Mouse (Mus musculus) embryonic fibroblast, embryonic 13.5 days (primary cell): ENCODE results near the gene Cacna1d. TPM values are rescaled to one million over a fixed set of nuclear protein-coding genes. Genes with fewer than 3 reads are reported as not detected.

ENCODE experiments used
- H3K27ac ChIP-seq: 2 replicates; pipeline ENCODE4 v1.5.1; 2012; ENCODE audit warnings: low read length, control low read depth, inconsistent platforms; ENCODE audit not compliant: insufficient read depth
- H3K4me1 ChIP-seq: 2 replicates; pipeline ENCODE4 v1.6.1; 2011; ENCODE audit warnings: low read length; ENCODE audit not compliant: control insufficient read depth, insufficient read depth
- H3K4me3 ChIP-seq: 2 replicates; pipeline ENCODE4 v1.5.1; 2011; ENCODE audit warnings: mild to moderate bottlenecking, control low read depth, low read length; ENCODE audit not compliant: insufficient read depth
- CTCF ChIP-seq: IDR thresholded peaks from 2 replicates; pipeline ENCODE4 v1.5.1; 2011; ENCODE audit warnings: mild to moderate bottlenecking, control low read depth, low read length, moderate library complexity, borderline replicate concordance; ENCODE audit not compliant: insufficient read depth
- POLR2A ChIP-seq: IDR thresholded peaks from 2 replicates; pipeline ENCODE4 v1.6.1; 2011; ENCODE audit warnings: low read depth, mild to moderate bottlenecking, control low read depth, low read length, moderate library complexity
- polyA plus RNA-seq: library from polyadenylated mRNA; stranded (reverse); fragments of >200 nt; gene quantifications from 2 replicates; pipeline ENCODE4 v1.2.4, GENCODE M21; 2011; ENCODE audit warnings: low read depth; ENCODE audit not compliant: missing spikeins, insufficient read length

The Cacna1d gene
- polyA plus RNA-seq, 1 experiment, result not detected

DNA sequence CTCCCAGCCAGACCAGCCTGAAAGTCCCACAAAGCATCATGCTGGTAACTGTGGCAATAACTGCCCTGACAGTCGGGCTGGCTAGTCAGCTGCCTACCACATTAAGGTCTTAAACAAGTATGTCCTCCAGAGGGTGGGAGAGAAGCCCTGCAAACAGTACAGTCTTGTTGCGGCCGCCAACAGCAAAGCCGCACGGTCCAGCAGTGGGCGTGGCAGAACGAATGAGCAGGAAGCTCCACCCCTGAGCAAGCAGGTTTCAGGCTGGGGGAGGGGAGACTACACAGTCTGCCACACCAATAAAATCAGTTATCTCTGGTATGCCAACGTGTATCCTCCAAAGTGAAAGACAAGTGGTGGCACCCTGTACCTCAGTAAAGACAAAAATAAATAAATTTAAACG, 61.6 kb downstream of the Cacna1d start:
- Histone ChIP-seq H3K4me1 (no peaks in the 10 kb centered on the region), H3K4me3 (no peak overlapping the region), H3K27ac (no peak overlapping the region)
- TF ChIP-seq POLR2A (no peak), CTCF (no peak)

- H3K4me3 ChIP-seq, result no peak overlapping the region
- TF ChIP-seq CTCF (no peak), POLR2A (no peak)
- H3K27ac ChIP-seq, result no peak overlapping the region
- H3K4me1 ChIP-seq, result no peaks in the 10 kb centered on the region
Measured at GRCm38 (mm10) chr14:30428757-30429156, 62.5 kb downstream of the Cacna1d start.

DNA sequence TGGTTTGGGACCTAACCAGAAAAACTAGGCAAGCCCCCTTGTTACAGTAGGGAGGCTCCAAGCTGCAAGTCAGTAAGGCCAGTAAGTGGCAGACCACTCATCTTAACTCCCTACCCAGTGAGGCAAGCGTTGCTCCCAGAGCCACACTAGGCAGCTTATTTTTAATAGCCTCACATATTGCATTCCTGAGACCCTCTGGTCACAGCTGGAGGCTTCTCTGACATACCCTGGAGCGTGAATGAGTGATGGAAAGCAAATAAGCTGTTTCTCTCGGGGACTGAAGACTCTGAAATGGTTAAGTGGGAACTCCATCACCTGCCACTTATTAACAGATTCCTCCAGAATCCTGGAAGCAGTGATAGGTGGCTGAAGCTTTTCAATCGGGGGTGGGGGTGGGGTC, 65.4 kb downstream of the Cacna1d start:
- TF ChIP-seq CTCF (no peak), POLR2A (no peak)
- Histone ChIP-seq H3K4me3 (no peak overlapping the region), H3K27ac (no peak overlapping the region), H3K4me1 (no peaks in the 10 kb centered on the region)

DNA sequence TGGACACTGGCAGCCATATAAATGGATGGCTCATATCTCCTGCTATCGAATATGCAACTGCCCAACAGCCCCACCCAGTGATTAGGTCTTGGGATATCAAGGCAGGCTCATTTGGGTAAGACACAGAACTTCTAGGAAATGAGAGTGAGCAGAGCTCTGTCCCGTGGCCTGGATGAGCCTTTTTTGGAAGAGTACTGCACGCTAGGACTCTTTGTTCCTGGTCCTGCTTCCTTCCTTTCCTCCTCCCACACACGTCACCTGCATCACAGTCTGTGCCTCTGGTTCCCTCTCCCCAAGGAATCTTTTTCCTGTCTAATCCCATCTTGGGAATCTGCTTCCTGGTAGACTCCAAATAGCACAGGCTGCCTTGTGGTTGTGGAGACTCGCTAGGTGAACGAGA, 66.1 kb downstream of the Cacna1d start:
- H3K4me3 ChIP-seq, result no peak overlapping the region
- H3K27ac ChIP-seq, result no peak overlapping the region
- no peaks in the 10 kb centered on the region for H3K4me1 ChIP-seq
- TF ChIP-seq POLR2A, result no peak
- TF ChIP-seq CTCF, result no peak

GRCm38 (mm10) chr14:30424638-30425037, 66.6 kb downstream of the Cacna1d start:
- Histone ChIP-seq H3K27ac (no peak overlapping the region), H3K4me3 (no peak overlapping the region), H3K4me1 (no peaks in the 10 kb centered on the region)
- TF ChIP-seq POLR2A, result no peak
- no peak for TF ChIP-seq CTCF

GRCm38 (mm10) chr14:30422376-30423140, 68.7 kb downstream of the Cacna1d start:
- Histone ChIP-seq H3K4me3 (no peak overlapping the region), H3K27ac (no peak overlapping the region), H3K4me1 (no peaks in the 10 kb centered on the region)
- no peak for TF ChIP-seq CTCF
- TF ChIP-seq POLR2A, result no peak

DNA sequence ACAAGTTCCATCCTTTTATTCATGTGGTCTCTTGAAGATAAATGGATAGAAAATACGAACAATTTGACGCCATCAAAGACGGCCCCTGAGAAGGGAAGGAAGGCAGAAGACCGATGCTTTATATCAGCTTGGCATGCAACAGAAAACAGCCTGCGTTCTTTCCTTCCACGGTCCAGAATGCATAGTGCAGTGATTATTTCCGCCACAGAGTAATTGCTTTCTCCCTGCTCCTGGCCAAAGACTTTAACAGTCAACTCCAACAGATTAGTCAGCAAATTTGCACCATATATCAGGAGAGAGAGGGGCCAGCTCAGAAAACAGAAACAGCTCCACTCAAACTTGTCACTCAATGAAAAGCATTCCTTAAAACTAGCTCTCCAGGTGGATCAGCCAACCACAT, 71.8 kb downstream of the Cacna1d start:
- Histone ChIP-seq H3K4me1 (no peaks in the 10 kb centered on the region), H3K27ac (no peak overlapping the region), H3K4me3 (no peak overlapping the region)
- TF ChIP-seq POLR2A (no peak), CTCF (no peak)

DNA sequence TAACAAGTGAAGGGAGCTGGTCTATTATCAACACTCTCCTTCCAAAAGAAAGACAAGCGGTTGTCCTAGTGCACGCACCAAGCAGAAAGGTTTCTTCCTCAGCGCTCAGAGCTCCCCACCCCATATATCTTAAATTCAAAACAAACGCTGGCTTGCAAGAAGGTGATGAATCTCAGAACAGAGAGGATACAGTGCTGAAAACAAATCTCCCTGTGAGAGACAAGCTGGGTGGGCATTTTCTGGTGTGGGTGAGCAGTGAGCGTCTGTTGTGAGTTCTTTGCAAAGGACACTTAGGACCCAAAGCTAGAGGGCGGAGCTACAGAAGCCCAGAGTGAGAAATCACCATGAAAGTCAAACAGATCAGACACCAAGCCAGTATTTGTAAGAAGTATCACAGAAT, 72.2 kb downstream of the Cacna1d start:
- Histone ChIP-seq H3K4me3 (no peak overlapping the region), H3K4me1 (no peaks in the 10 kb centered on the region), H3K27ac (no peak overlapping the region)
- TF ChIP-seq CTCF (no peak), POLR2A (no peak)

DNA sequence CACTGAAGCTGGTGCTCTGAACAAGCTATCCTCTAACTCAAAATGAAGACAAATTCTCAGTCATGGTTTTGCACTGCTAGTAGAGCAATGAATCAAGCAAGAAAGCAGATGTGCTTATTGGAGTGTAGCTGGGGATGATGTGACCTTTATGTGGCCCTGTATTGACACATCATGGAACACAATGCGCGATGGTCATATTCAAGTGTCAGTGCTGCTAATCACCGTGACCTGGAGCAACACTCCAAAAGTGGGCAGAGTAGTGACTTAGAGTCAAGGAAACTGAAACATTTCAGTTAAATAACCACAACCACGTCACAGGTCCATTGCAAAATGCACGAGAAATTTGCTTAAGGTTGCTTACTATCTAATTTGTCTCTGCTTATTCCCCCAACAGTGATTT, 75.4 kb downstream of the Cacna1d start:
- Histone ChIP-seq H3K4me3 (no peak overlapping the region), H3K27ac (no peak overlapping the region), H3K4me1 (no peaks in the 10 kb centered on the region)
- TF ChIP-seq POLR2A, result no peak
- TF ChIP-seq CTCF, result no peak

- Histone ChIP-seq H3K4me1 (peaks cover 3% of the 10 kb centered on the region; the same call in 1 of the 2 replicates), H3K27ac (no peak overlapping the region), H3K4me3 (no peak overlapping the region)
- TF ChIP-seq CTCF (no peak), POLR2A (no peak)
Measured at GRCm38 (mm10) chr14:30414131-30414530, 77.1 kb downstream of the Cacna1d start.
